Mouse (Mus musculus): Measurements from ENCODE around the gene Prnp.

DNA sequence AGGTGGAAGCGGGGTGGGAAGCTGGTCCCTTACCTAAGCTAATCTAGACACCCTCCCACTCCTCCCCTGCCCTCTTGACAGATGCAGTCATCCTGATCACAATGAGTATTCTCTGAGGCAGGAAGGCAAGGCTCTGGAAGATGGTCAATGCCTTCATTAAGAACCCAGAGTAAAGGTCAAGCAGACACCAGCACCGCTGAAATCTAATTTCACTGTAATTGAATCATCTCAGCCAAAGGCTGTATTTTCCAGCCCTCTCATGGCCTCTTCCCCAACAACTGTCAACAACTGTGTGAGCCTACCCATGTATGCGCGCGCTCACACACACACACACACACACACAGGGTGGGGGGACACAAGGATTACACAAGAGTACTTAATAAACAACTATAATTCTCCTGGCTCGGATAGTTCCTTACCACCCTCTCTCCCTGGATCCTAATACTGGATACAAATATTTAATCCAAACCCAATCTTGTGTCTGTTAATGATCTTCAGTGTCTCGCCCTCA is 1.3 kb upstream of the Prnp start:
- TF ChIP-seq MXI1 (IDR thresholded peaks at IDR 0.05; ENCODE audit: low read depth, low read length), result no peak
- no peak for TF ChIP-seq POLR2A (IDR thresholded peaks at IDR 0.05; ENCODE audit: control insufficient read depth in 1 of 2, insufficient read depth in 1 of 2, low read depth in 1 of 2, low read length in 2 of 2, poor library complexity in 1 of 2)
- TF ChIP-seq BHLHE40 (IDR thresholded peaks at IDR 0.05; ENCODE audit: borderline replicate concordance, low read depth, low read length), result no peak
- no peak for TF ChIP-seq GATA1 (IDR thresholded peaks at IDR 0.05; ENCODE audit: low read depth, low read length)
- no peak for TF ChIP-seq MAX (IDR thresholded peaks at IDR 0.05; ENCODE audit: low read length)
- no peak for TF ChIP-seq CTCF (IDR thresholded peaks at IDR 0.05 in 2 of 3, conservative IDR thresholded peaks at IDR 0.05 in 1 of 3; ENCODE audit: control insufficient read depth in 1 of 3, insufficient read depth in 1 of 3, low read depth in 2 of 3, low read length in 3 of 3, poor library complexity in 1 of 3, severe bottlenecking in 1 of 3)
- TF ChIP-seq MAFK (IDR thresholded peaks at IDR 0.05; ENCODE audit: borderline replicate concordance, low read depth, low read length), result no peak
- TF ChIP-seq UBTF (IDR thresholded peaks at IDR 0.05; ENCODE audit: borderline replicate concordance, insufficient read depth, low read depth, low read length), result no peak
- no peak for TF ChIP-seq TBP (IDR thresholded peaks at IDR 0.05; ENCODE audit: low read depth, low read length)
- TF ChIP-seq EP300 (IDR thresholded peaks at IDR 0.05; ENCODE audit: low read depth in 1 of 2, low read length in 2 of 2), result no peak
- no peak for TF ChIP-seq ZNF384 (IDR thresholded peaks at IDR 0.05; ENCODE audit: low read depth, low read length)
